Mouse (Mus musculus) lung, postnatal 0 days (tissue): ENCODE results near the gene Abcc6. TPM values are rescaled to one million over a fixed set of nuclear protein-coding genes. Genes with fewer than 3 reads are reported as not detected.
"Not testable (repeated sequence)": the region's sequence is repeated elsewhere in the genome, so short reads cannot be mapped to it uniquely, and the experiment has no call there.

Experiments
- ATAC-seq: fragments of 200-750 bp; cut with Nextera tagmentation; 2 replicates; pipeline ENCODE4 v1.8.0; 2017; ENCODE audit warnings: moderate library complexity
- DNase-seq: peaks from one replicate; pipeline ENCODE4 v3.0.0-alpha.2; 2016; ENCODE audit warnings: low spot score
- H3K27ac ChIP-seq: fragments of 300-500 bp; sonication (generic); 2 replicates; pipeline ENCODE4 v1.5.1; 2014; ENCODE audit warnings: antibody characterized with exemption, mild to moderate bottlenecking, low read length, mixed read lengths
- H3K27me3 ChIP-seq: fragments of 300-500 bp; sonication (generic); replicated peaks from 2 replicates; pipeline ENCODE4 v1.6.1; 2014; ENCODE audit warnings: low read length, mixed read lengths; ENCODE audit not compliant: insufficient read depth
- H3K36me3 ChIP-seq: fragments of 300-500 bp; sonication (generic); 2 replicates; pipeline ENCODE4 v1.6.1; 2014; ENCODE audit warnings: low read length, mixed read lengths; ENCODE audit not compliant: insufficient read depth
- H3K4me1 ChIP-seq: fragments of 300-500 bp; sonication (generic); 2 replicates; pipeline ENCODE4 v1.6.1; 2014; ENCODE audit warnings: antibody characterized with exemption, low read depth, low read length, mixed read lengths; ENCODE audit not compliant: insufficient read depth
- H3K4me2 ChIP-seq: fragments of 300-500 bp; sonication (generic); replicated peaks from 2 replicates; pipeline ENCODE4 v1.6.1; 2014; ENCODE audit warnings: low read depth, mild to moderate bottlenecking, low read length, moderate library complexity, mixed read lengths
- H3K4me3 ChIP-seq: fragments of 300-500 bp; sonication (generic); 2 replicates; pipeline ENCODE4 v1.5.1; 2014; ENCODE audit warnings: low read depth, low read length
- H3K9ac ChIP-seq: fragments of 300-500 bp; sonication (generic); replicated peaks from 2 replicates; pipeline ENCODE4 v1.6.1; 2014; ENCODE audit warnings: low read depth, mild to moderate bottlenecking
- H3K9me3 ChIP-seq: fragments of 300-500 bp; sonication (generic); 2 replicates; pipeline ENCODE4 v1.6.1; 2016; ENCODE audit warnings: low read length, mixed read lengths
- CTCF ChIP-seq: IDR thresholded peaks from 2 replicates; pipeline ENCODE4 v1.5.1; 2016; ENCODE audit warnings: antibody characterized with exemption, mild to moderate bottlenecking
- EP300 ChIP-seq: IDR thresholded peaks from 2 replicates; pipeline ENCODE4 v1.6.1; 2016; ENCODE audit warnings: antibody characterized with exemption, mild to moderate bottlenecking, control low read depth
- WGBS: fragments of 180-500 bp; shearing (Covaris S2); extraction: QIAGEN DNeasy Blood & Tissue Kit; methylation state at CpG from one replicate; pipeline ENCODE4 v1.1.7; 2014; 5-methylcytosine and 5-hydroxymethylcytosine counted together
- polyA plus RNA-seq: library from polyadenylated mRNA; unstranded; fragments of >200 nt; fragmentation: Nextera tagmentation; extraction: Ambion mirVana; gene quantifications from 2 replicates; pipeline ENCODE4 v1.2.1, GENCODE M21; 2015

Gene Abcc6
- polyA plus RNA-seq, 1 experiment from 2014 or later = 0.26 TPM

GRCm38 (mm10) chr7:45971831-45972723 lies 58.0 kb downstream of the Abcc6 start:
- DNase-seq = no peak
- Histone ChIP-seq H3K4me2 (no peak overlapping the region), H3K9ac (no peak overlapping the region), H3K36me3 (no peaks in the 10 kb centered on the region), H3K27ac (no peak overlapping the region), H3K4me1 (no peaks in the 10 kb centered on the region), H3K9me3 (no peaks in the 10 kb centered on the region), H3K4me3 (no peak overlapping the region), H3K27me3 (no peaks in the 10 kb centered on the region)
- no peak for ATAC-seq
- TF ChIP-seq EP300 (no peak), CTCF (no peak)
- 73% methylated on average over 11 of the region's 11 CpGs for WGBS

- no peak overlapping the region for H3K4me3 ChIP-seq
- no peak overlapping the region for H3K4me2 ChIP-seq
- H3K9ac ChIP-seq = no peak overlapping the region
- H3K36me3 ChIP-seq = no peaks in the 10 kb centered on the region
- no peaks in the 10 kb centered on the region for H3K9me3 ChIP-seq
- H3K27me3 ChIP-seq = no peaks in the 10 kb centered on the region
- 48% methylated on average over 4 of the region's 4 CpGs for WGBS
- DNase-seq (no peak), ATAC-seq (no peak)
- no peaks in the 10 kb centered on the region for H3K4me1 ChIP-seq
- TF ChIP-seq EP300 (no peak), CTCF (no peak)
- no peak overlapping the region for H3K27ac ChIP-seq
Observed at GRCm38 (mm10) chr7:45956611-45957010, 73.5 kb downstream of the Abcc6 start.

GRCm38 (mm10) chr7:45949061-45949460 lies 81.0 kb downstream of the Abcc6 start:
- WGBS = 58% methylated on average over 4 of the region's 4 CpGs

GRCm38 (mm10) chr7:45943280-45943679 lies 86.8 kb downstream of the Abcc6 start:
- not testable (repeated sequence) for H3K4me3 ChIP-seq, H3K4me2 ChIP-seq, H3K9me3 ChIP-seq, H3K4me1 ChIP-seq, H3K36me3 ChIP-seq, H3K27me3 ChIP-seq, DNase-seq, H3K27ac ChIP-seq, H3K9ac ChIP-seq, ATAC-seq
- TF ChIP-seq CTCF = peak; percentile 57
- WGBS = no CpG with 5 or more reads among the region's 1 CpGs

More at GRCm38 (mm10) chr7:45949061-45949460, 81.0 kb downstream of the Abcc6 start:
- H3K9ac ChIP-seq = no peak overlapping the region
- no peaks in the 10 kb centered on the region for H3K36me3 ChIP-seq
- TF ChIP-seq CTCF = no peak
- TF ChIP-seq EP300 = no peak
- no peaks in the 10 kb centered on the region for H3K4me1 ChIP-seq
- no peak overlapping the region for H3K4me2 ChIP-seq
- ATAC-seq (no peak), DNase-seq (no peak)
- H3K27ac ChIP-seq = no peak overlapping the region
- H3K4me3 ChIP-seq = no peak overlapping the region
- no peaks in the 10 kb centered on the region for H3K9me3 ChIP-seq
- no peaks in the 10 kb centered on the region for H3K27me3 ChIP-seq

- H3K9me3 ChIP-seq = no peaks in the 10 kb centered on the region
- H3K9ac ChIP-seq = no peak overlapping the region
- DNase-seq = no peak
- TF ChIP-seq CTCF (no peak), EP300 (no peak)
- ATAC-seq = no peak
- H3K36me3 ChIP-seq = no peaks in the 10 kb centered on the region
- H3K27me3 ChIP-seq = no peaks in the 10 kb centered on the region
- WGBS = 65% methylated on average over 7 of the region's 9 CpGs
- H3K4me2 ChIP-seq = no peak overlapping the region
- no peak overlapping the region for H3K4me3 ChIP-seq
- H3K4me1 ChIP-seq = no peaks in the 10 kb centered on the region
- H3K27ac ChIP-seq = no peak overlapping the region
Observed at GRCm38 (mm10) chr7:45941986-45942385, 88.1 kb downstream of the Abcc6 start.

- no peak overlapping the region for H3K9ac ChIP-seq
- no peaks in the 10 kb centered on the region for H3K9me3 ChIP-seq
- TF ChIP-seq CTCF = no peak
- TF ChIP-seq EP300 = no peak
- DNase-seq (no peak), ATAC-seq (no peak)
- WGBS = 15% methylated on average over 2 of the region's 2 CpGs
- no peaks in the 10 kb centered on the region for H3K27me3 ChIP-seq
- no peak overlapping the region for H3K4me3 ChIP-seq
- H3K4me2 ChIP-seq = no peak overlapping the region
- no peaks in the 10 kb centered on the region for H3K36me3 ChIP-seq
- H3K27ac ChIP-seq = no peak overlapping the region
- no peaks in the 10 kb centered on the region for H3K4me1 ChIP-seq
Observed at GRCm38 (mm10) chr7:45939836-45940235, 90.3 kb downstream of the Abcc6 start.
